Mouse (Mus musculus) kidney, embryonic 16.5 days (tissue): ENCODE data around the gene P3h1. TPM values are rescaled to one million over a fixed set of nuclear protein-coding genes. Genes with fewer than 3 reads are reported as not detected.

Source experiments
- ATAC-seq: fragments of 200-750 bp; cut with Nextera tagmentation; 2 replicates; pipeline ENCODE4 v1.8.0; 2017; ENCODE audit warnings: moderate TSS enrichment; ENCODE audit not compliant: low FRiP score, low TSS enrichment
- H3K27ac ChIP-seq: fragments of 300-500 bp; sonication (generic); 2 replicates; pipeline ENCODE4 v1.5.1; 2014; ENCODE audit warnings: low read length
- H3K27me3 ChIP-seq: fragments of 300-500 bp; sonication (generic); 2 replicates; pipeline ENCODE4 v1.6.1; 2014; ENCODE audit warnings: low read length, control low read depth, mixed read lengths; ENCODE audit not compliant: insufficient read depth
- H3K36me3 ChIP-seq: fragments of 300-500 bp; sonication (generic); 2 replicates; pipeline ENCODE4 v1.6.1; 2014; ENCODE audit warnings: low read length, control low read depth, mixed read lengths; ENCODE audit not compliant: insufficient read depth
- H3K4me1 ChIP-seq: fragments of 300-500 bp; sonication (generic); 2 replicates; pipeline ENCODE4 v1.6.1; 2014; ENCODE audit warnings: low read length, control low read depth, mixed read lengths; ENCODE audit not compliant: insufficient read depth
- H3K4me2 ChIP-seq: fragments of 300-500 bp; sonication (generic); replicated peaks from 2 replicates; pipeline ENCODE4 v1.6.1; 2014; ENCODE audit warnings: low read depth, low read length
- H3K4me3 ChIP-seq: fragments of 300-500 bp; sonication (generic); 2 replicates; pipeline ENCODE4 v1.5.1; 2014; ENCODE audit warnings: mild to moderate bottlenecking, low read length
- H3K9ac ChIP-seq: fragments of 300-500 bp; sonication (generic); replicated peaks from 2 replicates; pipeline ENCODE4 v1.6.1; 2014; ENCODE audit warnings: low read length
- H3K9me3 ChIP-seq: fragments of 300-500 bp; sonication (generic); 2 replicates; pipeline ENCODE4 v1.6.1; 2016; ENCODE audit warnings: low read length, control low read depth
- WGBS: fragments of 180-500 bp; shearing (Covaris S2); extraction: QIAGEN DNeasy Blood & Tissue Kit; methylation state at CpG from one replicate; pipeline ENCODE4 v1.1.7; 2014; 5-methylcytosine and 5-hydroxymethylcytosine counted together
- polyA plus RNA-seq: library from polyadenylated mRNA; unstranded; fragments of >200 nt; fragmentation: Nextera tagmentation; extraction: Ambion mirVana; gene quantifications from 2 replicates; pipeline ENCODE4 v1.2.1, GENCODE M21; 2015

The P3h1 gene
- polyA plus RNA-seq, 1 experiment from 2014 or later: 35.8 TPM

GRCm38 (mm10) chr4:119291921-119292320, 59.2 kb downstream of the P3h1 start:
- Histone ChIP-seq H3K27ac (no peak overlapping the region), H3K36me3 (peaks cover 11% of the 10 kb centered on the region; the same call in 1 of the 2 replicates), H3K9me3 (no peaks in the 10 kb centered on the region), H3K4me1 (peaks cover 37% of the 10 kb centered on the region), H3K4me2 (peak overlapping the region; percentile 87), H3K9ac (peak overlapping the region; percentile 94), H3K27me3 (no peaks in the 10 kb centered on the region), H3K4me3 (peak overlapping the region; percentile 99)
- WGBS: 61% methylated on average over 1 of the region's 1 CpGs
- ATAC-seq: no peak

- under 1% methylated on average over 24 of the region's 24 CpGs for WGBS
These were observed 60.3 kb downstream of the P3h1 start for GRCm38 (mm10) chr4:119292771-119293573.

DNA sequence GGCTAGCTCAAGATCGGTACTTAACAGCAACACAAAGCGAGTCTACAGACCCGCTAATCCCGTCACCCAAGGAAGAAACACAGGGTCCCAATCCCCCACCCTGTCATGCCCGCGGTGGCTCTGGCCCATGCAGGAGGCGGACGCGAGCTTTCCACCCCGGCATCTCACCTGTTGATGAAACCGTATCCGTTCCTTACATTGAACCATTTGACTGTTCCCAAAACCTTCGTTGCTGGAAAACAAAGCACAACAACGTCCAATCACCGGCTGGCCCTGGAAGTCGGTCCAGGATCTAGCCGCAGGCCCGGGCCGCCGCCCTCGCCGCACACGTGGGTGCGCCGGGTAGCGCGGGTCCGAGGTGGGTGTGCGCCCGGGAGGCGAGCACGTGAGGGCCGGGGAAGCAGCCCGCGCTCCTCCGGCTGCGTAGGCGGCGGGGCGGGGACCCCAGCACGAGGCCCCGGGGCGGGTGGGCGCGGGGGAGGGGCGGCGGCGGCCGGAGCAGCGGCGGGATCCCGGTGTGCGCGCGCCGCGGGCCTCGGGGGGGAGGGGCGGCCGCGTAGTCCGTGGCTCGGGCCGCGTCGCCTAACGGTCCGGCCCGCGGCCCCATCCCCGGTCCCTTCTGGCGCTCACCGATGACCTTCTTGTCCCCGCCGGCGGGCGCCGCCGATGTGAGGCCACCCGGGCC, 61.0 kb downstream of the P3h1 start:
- under 1% methylated on average over 62 of the region's 80 CpGs for WGBS

More at GRCm38 (mm10) chr4:119292771-119293573, 60.3 kb downstream of the P3h1 start:
- no peak for ATAC-seq
- Histone ChIP-seq H3K9me3 (no peaks in the 10 kb centered on the region), H3K9ac (peak overlapping the region; percentile 94), H3K4me1 (peaks cover 35% of the 10 kb centered on the region), H3K4me2 (peak overlapping the region; percentile 87), H3K27ac (peak overlapping the region; percentile 82), H3K36me3 (peaks cover 8% of the 10 kb centered on the region; the same call in 1 of the 2 replicates), H3K4me3 (peak overlapping the region; percentile 99), H3K27me3 (no peaks in the 10 kb centered on the region)

GRCm38 (mm10) chr4:119294415-119295133, 61.9 kb downstream of the P3h1 start, which contains the start of gene Ybx1:
Gene Ybx1, minus strand, starts transcription at chr4:119294604.
- H3K4me3 ChIP-seq: peak within 1 kb of the TSS; percentile 99

More for the DNA sequence above, 61.0 kb downstream of the P3h1 start:
- H3K4me3 ChIP-seq: peak overlapping the region; percentile 99
- peaks cover 32% of the 10 kb centered on the region for H3K4me1 ChIP-seq
- H3K9me3 ChIP-seq: no peaks in the 10 kb centered on the region
- H3K36me3 ChIP-seq: peaks cover 4% of the 10 kb centered on the region; the same call in 1 of the 2 replicates
- H3K27ac ChIP-seq: peak overlapping the region; percentile 82
- H3K4me2 ChIP-seq: peak overlapping the region; percentile 87
- no peaks in the 10 kb centered on the region for H3K27me3 ChIP-seq
- peak; percentile 36; the same call in 1 of the 2 replicates for ATAC-seq
- peak overlapping the region; percentile 94 for H3K9ac ChIP-seq

GRCm38 (mm10) chr4:119295134-119295453, 62.4 kb downstream of the P3h1 start:
- Histone ChIP-seq H3K9me3 (no peaks in the 10 kb centered on the region), H3K27ac (peak overlapping the region; percentile 91), H3K4me2 (peak overlapping the region; percentile 72), H3K9ac (peak overlapping the region; percentile 80), H3K4me3 (peak overlapping the region; percentile 99), H3K4me1 (peaks cover 24% of the 10 kb centered on the region), H3K27me3 (no peaks in the 10 kb centered on the region), H3K36me3 (peaks cover 4% of the 10 kb centered on the region; the same call in 1 of the 2 replicates)
- no peak for ATAC-seq
- 5% methylated on average over 6 of the region's 6 CpGs for WGBS

More at GRCm38 (mm10) chr4:119294415-119295133, 61.9 kb downstream of the P3h1 start, which contains the start of gene Ybx1:
- Histone ChIP-seq H3K9ac (peak within 1 kb of the TSS; percentile 94), H3K27ac (peak within 1 kb of the TSS; percentile 91), H3K4me1 (peaks cover 27% of the 10 kb centered on the region), H3K9me3 (no peaks in the 10 kb centered on the region), H3K36me3 (peaks cover 4% of the 10 kb centered on the region; the same call in 1 of the 2 replicates), H3K27me3 (no peaks in the 10 kb centered on the region), H3K4me2 (peak within 1 kb of the TSS; percentile 87)
- WGBS: under 1% methylated on average over 51 of the region's 61 CpGs
- peak; percentile 100 for ATAC-seq

GRCm38 (mm10) chr4:119297361-119297760, 64.6 kb downstream of the P3h1 start:
- Histone ChIP-seq H3K4me2 (no peak overlapping the region), H3K4me1 (peaks cover 10% of the 10 kb centered on the region), H3K27me3 (no peaks in the 10 kb centered on the region), H3K36me3 (no peaks in the 10 kb centered on the region), H3K27ac (no peak overlapping the region), H3K4me3 (no peak overlapping the region), H3K9ac (no peak overlapping the region), H3K9me3 (no peaks in the 10 kb centered on the region)
- no peak for ATAC-seq
- WGBS: 41% methylated on average over 2 of the region's 2 CpGs

Other genes with a start within 250 kb of the P3h1 start
- 98.6 and 98.8 TPM in 2 replicates for gene Slc2a1, start 124.2 kb upstream of the P3h1 start, polyA plus RNA-seq
- 9.5 and 9.8 TPM in 2 replicates for gene Zfp691, start 58.7 kb upstream of the P3h1 start, polyA plus RNA-seq
- 1.4 and 1.8 TPM in 2 replicates for gene Ermap, start 42.9 kb upstream of the P3h1 start, polyA plus RNA-seq
- gene Svbp, start 37.6 kb upstream of the P3h1 start, polyA plus RNA-seq: 121 and 125 TPM in 2 replicates
- not detected in 2 replicates for gene Tmem269, start 14.7 kb upstream of the P3h1 start, polyA plus RNA-seq
- gene AU022252, start 203 bp upstream of the P3h1 start, polyA plus RNA-seq: 31.1 and 33.7 TPM in 2 replicates
- gene Cldn19, start 22.5 kb downstream of the P3h1 start, polyA plus RNA-seq: 22.4 and 24.4 TPM in 2 replicates
- 494 and 555 TPM in 2 replicates for gene Ybx1, start 61.7 kb downstream of the P3h1 start, polyA plus RNA-seq
- gene Ppih, start 87.6 kb downstream of the P3h1 start, polyA plus RNA-seq: 88.6 and 93.5 TPM in 2 replicates
- gene Ccdc30, start 182.6 kb downstream of the P3h1 start, polyA plus RNA-seq: 7.5 TPM in 2 replicates
- gene Ppcs, start 189.5 kb downstream of the P3h1 start, polyA plus RNA-seq: 49.0 and 52.8 TPM in 2 replicates
- 0.75 and 0.87 TPM in 2 replicates for gene Zmynd12, start 189.9 kb downstream of the P3h1 start, polyA plus RNA-seq